Mouse (Mus musculus) C2C12 (cell line): ENCODE data around the gene E2f6. TPM values are rescaled to one million over a fixed set of nuclear protein-coding genes. Genes with fewer than 3 reads are reported as not detected.

Source experiments
- H3K27me3 ChIP-seq: one replicate; pipeline ENCODE4 v1.6.1; 2011; ENCODE audit not compliant: control insufficient read depth, insufficient read depth, insufficient read length
- H3K36me3 ChIP-seq: one replicate; pipeline ENCODE4 v1.6.1; 2011; ENCODE audit not compliant: control insufficient read depth, insufficient read depth
- H3K4me3 ChIP-seq: one replicate; pipeline ENCODE4 v1.5.1; 2011; ENCODE audit warnings: mild to moderate bottlenecking, control low read depth; ENCODE audit not compliant: poor library complexity, insufficient read depth, severe bottlenecking
- H3K79me2 ChIP-seq: one replicate; pipeline ENCODE4 v1.6.1; 2011; ENCODE audit not compliant: control insufficient read depth, insufficient read depth
- H3K79me3 ChIP-seq: one replicate; pipeline ENCODE4 v1.6.1; 2011; ENCODE audit warnings: low read depth, control low read depth
- H3ac ChIP-seq: one replicate; pipeline ENCODE3; 2011; ENCODE audit warnings: low read depth; ENCODE audit not compliant: control insufficient read depth, insufficient read length
- CEBPB ChIP-seq: IDR thresholded peaks from one replicate; pipeline ENCODE4 v1.6.1; 2011; ENCODE audit warnings: low read depth, mild to moderate bottlenecking, control low read depth, moderate library complexity
- CTCF ChIP-seq: IDR thresholded peaks from one replicate; pipeline ENCODE4 v1.5.1; 2011; ENCODE audit not compliant: control insufficient read depth, insufficient read depth, insufficient read length
- FOSL1 ChIP-seq: IDR thresholded peaks from one replicate; pipeline ENCODE4 v1.8.0; 2011; ENCODE audit warnings: mild to moderate bottlenecking, low read length; ENCODE audit not compliant: poor library complexity, insufficient read depth, severe bottlenecking
- MAX ChIP-seq: IDR thresholded peaks from one replicate; pipeline ENCODE4 v1.6.1; 2011; ENCODE audit warnings: mild to moderate bottlenecking, control low read depth
- MYOD1 ChIP-seq: IDR thresholded peaks from one replicate; pipeline ENCODE4 v1.6.1; 2011; ENCODE audit warnings: low read depth; ENCODE audit not compliant: control insufficient read depth, insufficient read length
- MYOG ChIP-seq: IDR thresholded peaks from one replicate; pipeline ENCODE4 v1.6.1; 2011; ENCODE audit not compliant: control insufficient read depth, insufficient read length; ENCODE audit errors: extremely low read depth
- USF1 ChIP-seq: IDR thresholded peaks from one replicate; pipeline ENCODE4 v1.6.1; 2011; ENCODE audit warnings: low read depth, mild to moderate bottlenecking, control low read depth, moderate library complexity
- polyA plus RNA-seq: library from polyadenylated mRNA; unstranded; fragments of >200 nt; fragmentation: generic; extraction: Trizol; gene quantifications from one replicate; pipeline ENCODE4 v1.2.1, GENCODE M21; 2012; ENCODE audit warnings: missing spikeins

E2f6 gene
- polyA plus RNA-seq, 1 experiment: 19.0 TPM

DNA sequence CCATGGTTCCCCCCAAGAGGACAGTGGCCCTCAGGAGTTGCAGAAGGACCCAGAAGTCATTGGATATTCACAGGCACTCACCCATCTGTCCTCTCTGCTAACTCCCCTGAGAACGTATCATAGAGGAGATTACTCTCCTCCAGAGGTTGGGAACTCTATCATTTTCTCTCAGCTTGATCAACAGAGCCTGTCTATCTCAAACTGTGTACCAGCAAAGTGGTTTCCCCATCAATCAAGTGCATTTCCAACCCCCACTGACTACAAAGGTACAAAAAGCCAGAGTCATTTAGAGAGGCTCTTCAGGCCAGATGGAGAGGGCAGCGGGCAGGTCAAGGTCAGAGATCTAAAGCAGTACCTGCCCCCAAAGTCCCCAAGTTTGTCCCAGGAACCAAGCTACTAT lies 42.1 kb upstream of the E2f6 start:
- H3K4me3 ChIP-seq: no peak overlapping the region
- H3ac ChIP-seq: no peak overlapping the region
- no peaks in the 10 kb centered on the region for H3K79me2 ChIP-seq
- no peaks in the 10 kb centered on the region for H3K36me3 ChIP-seq
- H3K79me3 ChIP-seq: no peaks in the 10 kb centered on the region
- peaks cover 41% of the 10 kb centered on the region for H3K27me3 ChIP-seq
- TF ChIP-seq CTCF (no peak), CEBPB (no peak), USF1 (no peak), MYOD1 (no peak), FOSL1 (no peak), MAX (no peak), MYOG (no peak)

DNA sequence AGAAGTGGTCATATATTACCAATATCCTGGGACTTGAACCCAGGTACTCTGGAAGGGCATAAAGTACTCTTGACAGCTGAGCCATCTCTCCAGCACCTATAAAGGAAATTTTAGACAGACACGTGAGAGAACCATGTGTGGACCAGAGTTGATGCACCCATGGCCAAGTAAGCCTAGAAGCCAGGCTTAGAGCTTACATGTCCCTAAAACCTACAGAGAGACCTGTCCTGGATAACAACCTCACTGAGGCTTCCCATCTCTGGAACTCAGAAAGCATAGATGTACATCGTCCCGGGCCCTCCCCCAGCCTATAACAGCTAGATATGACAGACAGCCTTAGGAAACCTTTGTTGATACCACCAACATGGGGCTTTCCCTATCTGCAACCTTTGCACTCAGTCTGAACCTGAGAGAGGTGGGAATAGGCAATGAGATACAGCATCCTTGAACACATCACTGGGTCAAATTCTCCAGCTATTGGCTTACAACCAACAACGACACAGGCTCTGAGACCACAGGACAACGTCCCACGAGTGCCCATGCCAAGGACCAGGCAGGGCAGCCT lies 41.1 kb upstream of the E2f6 start:
- Histone ChIP-seq H3ac (no peak overlapping the region), H3K36me3 (no peaks in the 10 kb centered on the region), H3K79me3 (no peaks in the 10 kb centered on the region), H3K4me3 (no peak overlapping the region), H3K79me2 (no peaks in the 10 kb centered on the region), H3K27me3 (peaks cover 33% of the 10 kb centered on the region)
- no peak for TF ChIP-seq MYOG
- TF ChIP-seq MAX: no peak
- no peak for TF ChIP-seq FOSL1
- TF ChIP-seq CTCF: no peak
- TF ChIP-seq MYOD1: no peak
- no peak for TF ChIP-seq USF1
- no peak for TF ChIP-seq CEBPB

DNA sequence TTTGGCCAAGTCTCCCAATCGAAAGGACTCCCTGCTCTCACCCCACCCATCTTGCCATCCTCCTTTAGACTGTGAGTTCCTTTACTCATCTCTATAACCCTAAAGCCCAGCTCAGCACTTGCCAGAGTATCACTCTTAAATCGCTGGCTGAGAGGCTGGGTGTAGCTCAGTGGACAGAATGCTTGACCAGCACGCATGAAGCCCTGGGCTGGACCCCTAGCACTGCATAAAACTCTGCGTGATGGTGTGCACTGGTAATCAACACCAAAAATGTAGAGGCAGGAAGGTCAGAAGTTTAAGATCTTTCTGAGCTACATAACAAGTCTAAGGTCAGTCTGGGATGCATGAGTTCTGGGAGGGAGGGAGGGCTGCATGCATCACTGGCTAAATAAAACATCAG lies 36.2 kb upstream of the E2f6 start:
- Histone ChIP-seq H3ac (no peak overlapping the region), H3K79me2 (no peaks in the 10 kb centered on the region), H3K79me3 (no peaks in the 10 kb centered on the region), H3K27me3 (peaks cover 28% of the 10 kb centered on the region), H3K36me3 (no peaks in the 10 kb centered on the region), H3K4me3 (no peak overlapping the region)
- no peak for TF ChIP-seq MYOG

GRCm38 (mm10) chr12:16775351-16775750 lies 35.4 kb upstream of the E2f6 start:
- Histone ChIP-seq H3K79me2 (no peaks in the 10 kb centered on the region), H3K4me3 (no peak overlapping the region), H3K27me3 (peaks cover 25% of the 10 kb centered on the region), H3ac (no peak overlapping the region), H3K79me3 (no peaks in the 10 kb centered on the region), H3K36me3 (no peaks in the 10 kb centered on the region)
- TF ChIP-seq USF1: no peak
- no peak for TF ChIP-seq CEBPB
- no peak for TF ChIP-seq MYOG
- no peak for TF ChIP-seq MAX
- no peak for TF ChIP-seq FOSL1
- no peak for TF ChIP-seq CTCF
- no peak for TF ChIP-seq MYOD1

GRCm38 (mm10) chr12:16778523-16778922 lies 32.2 kb upstream of the E2f6 start:
- Histone ChIP-seq H3ac (no peak overlapping the region), H3K4me3 (no peak overlapping the region), H3K27me3 (peaks cover 5% of the 10 kb centered on the region)

DNA sequence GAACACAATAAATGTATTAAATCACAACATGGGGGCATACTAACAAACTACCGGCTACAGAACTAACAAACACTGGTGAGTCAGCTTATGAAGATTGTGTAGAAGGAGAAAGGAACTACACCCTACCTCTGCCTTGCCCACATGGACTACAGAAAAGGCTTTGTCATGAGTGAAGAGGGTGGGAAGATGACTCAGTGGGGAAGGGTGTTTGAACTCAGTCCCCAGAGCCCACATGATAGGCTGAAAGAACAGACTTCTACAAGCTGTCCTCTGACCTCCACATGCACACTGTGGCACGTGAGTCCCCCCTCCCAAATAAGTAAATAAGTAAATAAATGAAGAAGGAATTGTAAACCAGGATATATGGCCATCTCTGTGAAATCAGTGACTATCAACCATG lies 31.6 kb upstream of the E2f6 start:
- H3ac ChIP-seq: no peak overlapping the region
- H3K27me3 ChIP-seq: peaks cover 5% of the 10 kb centered on the region
- H3K79me3 ChIP-seq: no peaks in the 10 kb centered on the region
- no peaks in the 10 kb centered on the region for H3K36me3 ChIP-seq
- no peaks in the 10 kb centered on the region for H3K79me2 ChIP-seq
- no peak overlapping the region for H3K4me3 ChIP-seq
- TF ChIP-seq MAX (peak; percentile 18), MYOG (no peak), CTCF (no peak), CEBPB (no peak)

More at GRCm38 (mm10) chr12:16778523-16778922, 32.2 kb upstream of the E2f6 start:
- Histone ChIP-seq H3K79me2 (no peaks in the 10 kb centered on the region), H3K36me3 (no peaks in the 10 kb centered on the region), H3K79me3 (no peaks in the 10 kb centered on the region)
- TF ChIP-seq MYOD1: no peak
- peak; percentile 70 for TF ChIP-seq CEBPB
- TF ChIP-seq MAX: no peak
